Comparison of ENCODE assay signal across 8 mouse cellular contexts in the genomic region with DNA sequence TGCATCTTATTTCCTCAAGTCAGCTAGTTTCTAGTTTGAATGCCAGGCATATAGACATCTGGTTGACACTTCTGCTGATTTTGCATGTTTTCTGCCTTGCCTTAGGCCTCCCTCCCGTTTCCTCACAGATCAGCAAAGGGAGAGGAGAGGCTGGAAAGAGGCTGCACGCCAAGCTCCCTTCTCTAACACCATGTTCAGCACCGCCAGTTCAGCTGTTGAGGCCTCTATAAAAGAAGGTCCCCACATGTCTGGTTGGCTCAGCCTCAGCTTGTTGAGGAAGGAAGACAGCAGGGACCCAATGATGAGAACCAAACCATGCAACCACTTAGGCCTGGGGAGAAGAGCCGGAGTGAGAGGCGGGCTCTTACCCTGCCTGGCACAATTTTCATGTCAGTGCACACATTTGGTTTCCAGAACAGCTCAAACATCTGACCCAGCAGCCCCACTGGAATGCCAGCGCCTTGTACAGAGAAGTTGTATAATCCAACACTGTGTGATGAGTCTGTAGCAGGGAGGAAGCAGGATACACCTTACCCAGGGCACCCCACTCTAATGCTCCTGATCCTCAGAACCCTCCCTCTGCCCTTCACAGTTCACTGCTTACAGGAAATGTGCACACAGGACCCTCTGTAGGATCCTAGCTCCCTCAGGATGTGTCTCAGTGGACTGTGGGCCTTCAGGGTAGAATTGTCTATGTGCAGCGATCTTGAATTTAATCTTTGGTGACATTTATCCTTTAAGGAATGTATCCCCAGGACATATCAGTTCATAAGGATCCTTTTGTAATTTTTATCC.
DNase-seq lines count a peak whose midpoint lies in the region; ATAC-seq lines count a peak whose summit lies in the region.
"Had no signal": no experiment of that assay in that cellular context is flagged by ENCODE, and none has a peak within 500 bp of the region (broad histone marks: within the 10 kb centered on the region; RNA-seq: fewer than 3 reads in every experiment).

No protein-coding gene starts in this region.

- peak; percentile 53 for DNase-seq in layer of hippocampus, adult 11-12 months (ENCODE audit: low spot score)
- DNase-seq in layer of hippocampus, adult 9-10 months (ENCODE audit: low spot score), result no peak
- peak; percentile 17 to 19 for DNase-seq in frontal cortex, postnatal 25 days (ENCODE audit: low spot score in 2 of 2)
- peak; percentile 42 to 55 for DNase-seq in left cerebral cortex, postnatal 36 days (ENCODE audit: low spot score in 2 of 2)
- peak; percentile 8 for DNase-seq in splenic B cell, adult 2 months (ENCODE audit: low read depth, low spot score)
- DNase-seq: embryo, embryonic 11 days had no signal

- no peaks in the 10 kb centered on the region for H3K36me3 ChIP-seq in splenic B cell, adult 2 months (ENCODE audit: control insufficient read depth, insufficient read depth, low read length, poor library complexity, severe bottlenecking)
- no peaks in the 10 kb centered on the region for H3K36me3 ChIP-seq in liver, embryonic 12.5 days

- H3K27ac ChIP-seq in liver, embryonic 12.5 days, result no peak overlapping the region

- intact Hi-C loops in left cerebral cortex, postnatal 36 days (cut with DNase I), result no loop called here

- H3K4me2 ChIP-seq in liver, embryonic 12.5 days, result no peak overlapping the region

- no peaks in the 10 kb centered on the region for H3K4me1 ChIP-seq in liver, embryonic 12.5 days

- H3K27me3 ChIP-seq in splenic B cell, adult 2 months (ENCODE audit: control insufficient read depth, insufficient read depth, low read length, poor library complexity, severe bottlenecking), result no peaks in the 10 kb centered on the region
- H3K27me3 ChIP-seq in liver, embryonic 12.5 days (replicated peaks), result peaks cover 9% of the 10 kb centered on the region; the same call in 1 of the 2 replicates

- no peak overlapping the region for H3K9ac ChIP-seq in liver, embryonic 12.5 days

- WGBS in liver, embryonic 12.5 days (ENCODE audit: insufficient replicate concordance), result 59% methylated on average over 7 of the region's 7 CpGs

- ATAC-seq in erythroid progenitor cell, adult 5-6 weeks (replicated peaks; ENCODE audit: low FRiP score, poor library complexity, severe bottlenecking), result no peak
- ATAC-seq in liver, embryonic 12.5 days, result no peak

- no peak overlapping the region for H3K4me3 ChIP-seq in liver, embryonic 12.5 days

- H3K9me3 ChIP-seq in liver, embryonic 12.5 days (replicated peaks), result no peaks in the 10 kb centered on the region
